Mouse (Mus musculus): ENCODE results near the gene Nav1.
A peak's percentile ranks its signal among the peaks of the same experiment; 100 is the strongest.

The Nav1 gene

GRCm38 (mm10) chr1:135607019-135607418 lies at the start of gene Nav1:
TSS of gene Nav1 (minus strand) at chr1:135607295.
- no peak for DNase-seq (ENCODE audit: low spot score)

GRCm38 (mm10) chr1:135653909-135654308 lies 46.8 kb upstream of the Nav1 start:
- no peak for DNase-seq (ENCODE audit: low spot score)

GRCm38 (mm10) chr1:135645459-135646195 lies 38.5 kb upstream of the Nav1 start:
- no peak for DNase-seq (ENCODE audit: low spot score)

GRCm38 (mm10) chr1:135644110-135644509 lies 37.0 kb upstream of the Nav1 start:
- peak; percentile 37 for DNase-seq (ENCODE audit: low spot score)

- no peak for DNase-seq (ENCODE audit: low spot score)
Observed at GRCm38 (mm10) chr1:135643691-135644090, 36.6 kb upstream of the Nav1 start.

GRCm38 (mm10) chr1:135639853-135640252 lies 32.8 kb upstream of the Nav1 start:
- DNase-seq (ENCODE audit: low spot score) = no peak

- no peak for DNase-seq (ENCODE audit: low spot score)
Observed at GRCm38 (mm10) chr1:135639093-135639492, 32.0 kb upstream of the Nav1 start.

- no peak for DNase-seq (ENCODE audit: low spot score)
Observed at GRCm38 (mm10) chr1:135637574-135638008, 30.5 kb upstream of the Nav1 start.

GRCm38 (mm10) chr1:135636111-135636511 lies 29.0 kb upstream of the Nav1 start:
- DNase-seq (ENCODE audit: low spot score) = no peak

GRCm38 (mm10) chr1:135635323-135636064 lies 28.4 kb upstream of the Nav1 start:
- no peak for DNase-seq (ENCODE audit: low spot score)

GRCm38 (mm10) chr1:135634791-135635190 lies 27.7 kb upstream of the Nav1 start:
- peak; percentile 48 for DNase-seq (ENCODE audit: low spot score)

- DNase-seq (ENCODE audit: low spot score) = no peak
Observed at GRCm38 (mm10) chr1:135633884-135634283, 26.8 kb upstream of the Nav1 start.

- DNase-seq (ENCODE audit: low spot score) = no peak
Observed at GRCm38 (mm10) chr1:135633478-135633877, 26.4 kb upstream of the Nav1 start.

- no peak for DNase-seq (ENCODE audit: low spot score)
Observed at GRCm38 (mm10) chr1:135632199-135632598, 25.1 kb upstream of the Nav1 start.

GRCm38 (mm10) chr1:135631515-135631914 lies 24.4 kb upstream of the Nav1 start:
- DNase-seq (ENCODE audit: low spot score) = peak; percentile 55

- DNase-seq (ENCODE audit: low spot score) = no peak
Observed at GRCm38 (mm10) chr1:135629846-135630245, 22.8 kb upstream of the Nav1 start.

GRCm38 (mm10) chr1:135626218-135626617 lies 19.1 kb upstream of the Nav1 start:
- no peak for DNase-seq (ENCODE audit: low spot score)

GRCm38 (mm10) chr1:135625741-135626140 lies 18.6 kb upstream of the Nav1 start:
- DNase-seq (ENCODE audit: low spot score) = no peak

GRCm38 (mm10) chr1:135624646-135625045 lies 17.6 kb upstream of the Nav1 start:
- DNase-seq (ENCODE audit: low spot score) = no peak

GRCm38 (mm10) chr1:135623136-135623535 lies 16.0 kb upstream of the Nav1 start:
- DNase-seq (ENCODE audit: low spot score) = no peak

GRCm38 (mm10) chr1:135621307-135621706 lies 14.2 kb upstream of the Nav1 start:
- no peak for DNase-seq (ENCODE audit: low spot score)

GRCm38 (mm10) chr1:135619932-135620391 lies 12.9 kb upstream of the Nav1 start:
- DNase-seq (ENCODE audit: low spot score) = no peak

- no peak for DNase-seq (ENCODE audit: low spot score)
Observed at GRCm38 (mm10) chr1:135619130-135619529, 12.0 kb upstream of the Nav1 start.

Data from ovary, postnatal 36 days (tissue).